Mouse (Mus musculus): Measurements from ENCODE around the gene Cfap299.

GRCm38 (mm10) chr5:98550285-98550684 is 221.2 kb downstream of the Cfap299 start:
- TF ChIP-seq CTCF (IDR thresholded peaks at IDR 0.05; ENCODE audit: borderline replicate concordance, extremely low read depth, insufficient read depth, insufficient read length) (no peak), POLR2A (IDR thresholded peaks at IDR 0.05; ENCODE audit: borderline replicate concordance, extremely low read depth, insufficient read depth, insufficient read length, poor library complexity, severe bottlenecking) (no peak)

All from brain, embryonic 14.5 days (tissue).